Mouse (Mus musculus) liver, embryonic 11.5 days (tissue): ENCODE measurements around the gene Eri3. TPM values are rescaled to one million over a fixed set of nuclear protein-coding genes. Genes with fewer than 3 reads are reported as not detected.
A peak's percentile ranks its signal among the peaks of the same experiment; 100 is the strongest.

Experiments
- ATAC-seq: fragments of 200-750 bp; cut with Nextera tagmentation; replicated peaks from 2 replicates; pipeline ENCODE4 v1.8.0; 2017; ENCODE audit warnings: moderate number of reproducible peaks, mild to moderate bottlenecking, moderate TSS enrichment, moderate library complexity; ENCODE audit not compliant: low FRiP score
- DNase-seq: peaks from one replicate; pipeline ENCODE4 v3.0.0-alpha.2; 2017; ENCODE audit warnings: low spot score
- H3K27ac ChIP-seq: fragments of 300-500 bp; sonication (generic); 2 replicates; pipeline ENCODE4 v1.5.1; 2014; ENCODE audit warnings: mild to moderate bottlenecking, low read depth, low read length, control low read depth
- H3K27me3 ChIP-seq: fragments of 300-500 bp; sonication (generic); replicated peaks from 2 replicates; pipeline ENCODE4 v1.6.1; 2014; ENCODE audit warnings: low read length, mixed read lengths; ENCODE audit not compliant: control insufficient read depth, insufficient read depth
- H3K36me3 ChIP-seq: fragments of 300-500 bp; sonication (generic); 2 replicates; pipeline ENCODE4 v1.6.1; 2014; ENCODE audit warnings: mild to moderate bottlenecking, low read length, moderate library complexity, mixed read lengths; ENCODE audit not compliant: control insufficient read depth, insufficient read depth
- H3K4me1 ChIP-seq: fragments of 300-500 bp; sonication (generic); replicated peaks from 2 replicates; pipeline ENCODE4 v1.6.1; 2014; ENCODE audit warnings: low read length, mixed read lengths; ENCODE audit not compliant: control insufficient read depth, insufficient read depth
- H3K4me2 ChIP-seq: fragments of 300-500 bp; sonication (generic); 2 replicates; pipeline ENCODE4 v1.6.1; 2014; ENCODE audit warnings: mild to moderate bottlenecking, control low read depth, moderate library complexity
- H3K4me3 ChIP-seq: fragments of 300-500 bp; sonication (generic); 2 replicates; pipeline ENCODE4 v1.5.1; 2014; ENCODE audit warnings: low read depth, low read length, control low read depth
- H3K9ac ChIP-seq: fragments of 300-500 bp; sonication (generic); 2 replicates; pipeline ENCODE4 v1.6.1; 2014; ENCODE audit warnings: low read depth, low read length, control low read depth
- H3K9me3 ChIP-seq: fragments of 300-500 bp; sonication (generic); 2 replicates; pipeline ENCODE4 v1.6.1; 2016; ENCODE audit warnings: low read length, inconsistent platforms, mixed read lengths; ENCODE audit not compliant: control insufficient read depth
- WGBS: fragments of 180-500 bp; shearing (Covaris S2); extraction: QIAGEN DNeasy Blood & Tissue Kit; methylation state at CpG from one replicate; pipeline ENCODE4 v1.1.7; 2014; 5-methylcytosine and 5-hydroxymethylcytosine counted together
- polyA plus RNA-seq: library from polyadenylated mRNA; unstranded; fragments of >200 nt; fragmentation: Nextera tagmentation; extraction: Ambion mirVana; gene quantifications from 2 replicates; pipeline ENCODE4 v1.2.1, GENCODE M21; 2014

Gene Eri3
- polyA plus RNA-seq, 1 experiment from 2014 or later: 89.9 TPM

GRCm38 (mm10) chr4:117624660-117625059 is 74.5 kb downstream of the Eri3 start:
- no peak for DNase-seq

GRCm38 (mm10) chr4:117628464-117628863 is 78.3 kb downstream of the Eri3 start:
- no peak for ATAC-seq

More at GRCm38 (mm10) chr4:117624660-117625059, 74.5 kb downstream of the Eri3 start:
- no peak overlapping the region for H3K27ac ChIP-seq
- H3K27me3 ChIP-seq: no peaks in the 10 kb centered on the region
- 0 out of 2 replicates have a peak, but pooled peaks cover 4% of the 10 kb centered on the region for H3K4me1 ChIP-seq
- no peaks in the 10 kb centered on the region for H3K9me3 ChIP-seq
- no peak overlapping the region for H3K9ac ChIP-seq
- 83% methylated on average over 5 of the region's 5 CpGs for WGBS
- H3K4me2 ChIP-seq: no peak overlapping the region
- no peak overlapping the region for H3K4me3 ChIP-seq
- ATAC-seq: no peak
- H3K36me3 ChIP-seq: peaks cover 3% of the 10 kb centered on the region; the same call in 1 of the 2 replicates

GRCm38 (mm10) chr4:117630053-117630670 is 80.0 kb downstream of the Eri3 start:
- Histone ChIP-seq H3K9me3 (no peaks in the 10 kb centered on the region), H3K4me3 (no peak overlapping the region), H3K27ac (no peak overlapping the region), H3K27me3 (no peaks in the 10 kb centered on the region), H3K9ac (no peak overlapping the region), H3K4me1 (peaks cover 7% of the 10 kb centered on the region), H3K36me3 (no peaks in the 10 kb centered on the region), H3K4me2 (no peak overlapping the region)
- 71% methylated on average over 6 of the region's 6 CpGs for WGBS
- DNase-seq (no peak), ATAC-seq (no peak)

More at GRCm38 (mm10) chr4:117628464-117628863, 78.3 kb downstream of the Eri3 start:
- no peak overlapping the region for H3K4me2 ChIP-seq
- H3K36me3 ChIP-seq: no peaks in the 10 kb centered on the region
- H3K4me1 ChIP-seq: no peaks in the 10 kb centered on the region
- no peaks in the 10 kb centered on the region for H3K27me3 ChIP-seq
- no peak for DNase-seq
- no peak overlapping the region for H3K27ac ChIP-seq
- H3K4me3 ChIP-seq: no peak overlapping the region
- H3K9me3 ChIP-seq: no peaks in the 10 kb centered on the region
- no peak overlapping the region for H3K9ac ChIP-seq
- 72% methylated on average over 1 of the region's 1 CpGs for WGBS

DNA sequence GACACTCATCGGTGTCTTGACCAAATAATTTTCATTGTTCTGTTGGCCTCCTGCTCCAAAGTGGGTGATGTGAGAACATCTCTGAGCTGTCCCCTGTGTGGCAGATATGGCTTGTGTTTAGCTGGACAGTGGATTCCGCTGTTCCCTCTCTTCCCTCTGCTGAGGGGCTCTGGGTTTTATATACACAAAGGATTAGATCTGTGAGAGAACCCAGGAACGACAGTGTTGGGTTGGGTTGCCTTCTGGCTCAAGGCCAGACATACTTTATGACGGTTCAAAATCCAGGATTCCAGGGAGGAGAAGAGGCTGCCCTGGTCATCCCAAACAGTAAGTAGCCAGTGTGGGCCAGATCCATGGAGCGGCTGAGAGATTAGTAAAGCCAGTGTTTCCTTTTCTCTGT is 83.4 kb downstream of the Eri3 start:
- no peak overlapping the region for H3K4me3 ChIP-seq
- H3K4me2 ChIP-seq: no peak overlapping the region
- no peak overlapping the region for H3K27ac ChIP-seq
- no peaks in the 10 kb centered on the region for H3K36me3 ChIP-seq
- ATAC-seq (no peak), DNase-seq (no peak)
- no peaks in the 10 kb centered on the region for H3K27me3 ChIP-seq
- no peaks in the 10 kb centered on the region for H3K9me3 ChIP-seq
- H3K4me1 ChIP-seq: peaks cover 20% of the 10 kb centered on the region
- WGBS: 72% methylated on average over 5 of the region's 5 CpGs
- H3K9ac ChIP-seq: no peak overlapping the region

- DNase-seq (no peak), ATAC-seq (peak; percentile 86)
- Histone ChIP-seq H3K4me1 (peaks cover 20% of the 10 kb centered on the region), H3K36me3 (no peaks in the 10 kb centered on the region), H3K27me3 (no peaks in the 10 kb centered on the region), H3K27ac (no peak overlapping the region), H3K9ac (no peak overlapping the region), H3K4me3 (no peak overlapping the region), H3K9me3 (no peaks in the 10 kb centered on the region), H3K4me2 (peak overlapping the region; percentile 11; the same call in 1 of the 2 replicates)
- 40% methylated on average over 7 of the region's 7 CpGs for WGBS
Observed at GRCm38 (mm10) chr4:117634642-117635041, 84.5 kb downstream of the Eri3 start.

DNA sequence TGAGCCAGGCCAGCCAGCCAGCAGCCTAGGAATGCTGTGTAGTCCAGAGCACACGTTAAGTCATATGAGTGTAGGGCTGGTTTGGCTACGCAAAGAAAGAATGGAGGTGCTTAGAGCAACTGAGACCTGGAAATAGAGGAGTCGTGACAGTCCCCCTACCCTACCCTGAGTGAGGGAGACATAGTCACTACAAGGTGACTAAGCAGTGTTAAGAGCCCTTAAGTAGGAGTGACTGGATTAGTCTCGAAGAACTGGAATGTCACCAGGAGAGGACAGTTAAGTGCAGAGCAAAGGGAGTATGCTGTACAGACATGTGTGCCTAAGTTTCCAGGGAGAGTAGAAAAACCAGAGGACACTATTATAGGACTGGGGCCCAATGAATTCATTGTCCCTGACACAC is 86.0 kb downstream of the Eri3 start:
- Histone ChIP-seq H3K4me1 (peaks cover 20% of the 10 kb centered on the region), H3K9me3 (no peaks in the 10 kb centered on the region), H3K9ac (no peak overlapping the region), H3K4me2 (no peak overlapping the region), H3K27me3 (no peaks in the 10 kb centered on the region), H3K36me3 (no peaks in the 10 kb centered on the region; the same call in 1 of the 2 replicates), H3K4me3 (no peak overlapping the region), H3K27ac (no peak overlapping the region)
- no peak for DNase-seq
- no peak for ATAC-seq
- 92% methylated on average over 4 of the region's 4 CpGs for WGBS

GRCm38 (mm10) chr4:117636891-117637613 is 86.9 kb downstream of the Eri3 start:
- Histone ChIP-seq H3K4me1 (peaks cover 20% of the 10 kb centered on the region), H3K9ac (no peak overlapping the region), H3K36me3 (no peaks in the 10 kb centered on the region; the same call in 1 of the 2 replicates), H3K27me3 (no peaks in the 10 kb centered on the region), H3K4me2 (no peak overlapping the region), H3K9me3 (no peaks in the 10 kb centered on the region), H3K27ac (no peak overlapping the region), H3K4me3 (no peak overlapping the region)
- ATAC-seq (no peak), DNase-seq (no peak)
- WGBS: 81% methylated on average over 22 of the region's 22 CpGs

GRCm38 (mm10) chr4:117640925-117641703 is 90.9 kb downstream of the Eri3 start:
- 100% methylated on average over 1 of the region's 1 CpGs for WGBS
- H3K4me2 ChIP-seq: no peak overlapping the region
- no peak for DNase-seq
- H3K4me1 ChIP-seq: peaks cover 11% of the 10 kb centered on the region
- no peak overlapping the region for H3K9ac ChIP-seq
- no peak overlapping the region for H3K27ac ChIP-seq
- ATAC-seq: no peak
- no peaks in the 10 kb centered on the region; the same call in 1 of the 2 replicates for H3K36me3 ChIP-seq
- no peaks in the 10 kb centered on the region for H3K27me3 ChIP-seq
- H3K4me3 ChIP-seq: no peak overlapping the region
- no peaks in the 10 kb centered on the region for H3K9me3 ChIP-seq
